Mouse (Mus musculus) CH12.LX (cell line): ENCODE results near the gene Rnf181.

Experiments
- CHD1 ChIP-seq: IDR thresholded peaks from 2 replicates; pipeline ENCODE4 v1.6.1; 2012; ENCODE audit warnings: low read depth, low read length, improper control_type of control experiment, inconsistent platforms
- CTCF ChIP-seq, 2 experiments: IDR thresholded peaks in 1 of 2; conservative IDR thresholded peaks in 1 of 2; 2 replicates each; pipeline ENCODE4 v1.5.1; 2011 to 2012; ENCODE audit warnings: low read depth in 2 of 2, low read length in 2 of 2, improper control_type of control experiment in 1 of 2, inconsistent platforms in 1 of 2, mild to moderate bottlenecking in 1 of 2, moderate library complexity in 1 of 2
- IRF4 ChIP-seq: IDR thresholded peaks from 2 replicates; pipeline ENCODE4 v1.6.1; 2014; ENCODE audit warnings: low read depth, mild to moderate bottlenecking, inconsistent platforms, low read length, improper control_type of control experiment
- MAFK ChIP-seq: IDR thresholded peaks from 2 replicates; pipeline ENCODE4 v1.6.1; 2011; ENCODE audit warnings: low read length, improper control_type of control experiment; ENCODE audit not compliant: insufficient replicate concordance
- MAX ChIP-seq: IDR thresholded peaks from 2 replicates; pipeline ENCODE4 v1.6.1; 2011; ENCODE audit warnings: low read length, improper control_type of control experiment
- MAZ ChIP-seq: IDR thresholded peaks from 2 replicates; pipeline ENCODE4 v1.6.1; 2012; ENCODE audit warnings: low read depth, mild to moderate bottlenecking, inconsistent platforms, low read length, improper control_type of control experiment, moderate library complexity
- MYC ChIP-seq: IDR thresholded peaks from 2 replicates; pipeline ENCODE4 v1.6.1; 2011; ENCODE audit warnings: low read depth, mild to moderate bottlenecking, improper control_type of control experiment, low read length
- NELFE ChIP-seq: IDR thresholded peaks from 2 replicates; pipeline ENCODE4 v1.6.1; 2011; ENCODE audit warnings: low read depth, low read length, improper control_type of control experiment
- POLR2A ChIP-seq: IDR thresholded peaks from 2 replicates; pipeline ENCODE4 v1.6.1; 2011; ENCODE audit warnings: low read depth, mild to moderate bottlenecking, improper control_type of control experiment, low read length
- RAD21 ChIP-seq: IDR thresholded peaks from 2 replicates; pipeline ENCODE4 v1.6.1; 2011; ENCODE audit warnings: low read depth, mild to moderate bottlenecking, low read length, improper control_type of control experiment, moderate library complexity
- TBP ChIP-seq: conservative IDR thresholded peaks from 2 replicates; pipeline ENCODE4 v1.6.1; 2011; ENCODE audit warnings: low read depth, low read length, improper control_type of control experiment
- TCF12 ChIP-seq: IDR thresholded peaks from 2 replicates; pipeline ENCODE4 v1.6.1; 2014; ENCODE audit warnings: low read depth, mild to moderate bottlenecking, inconsistent platforms, low read length, improper control_type of control experiment
- UBTF ChIP-seq: IDR thresholded peaks from 2 replicates; pipeline ENCODE4 v1.6.1; 2012; ENCODE audit warnings: low read depth, mild to moderate bottlenecking, inconsistent platforms, low read length, improper control_type of control experiment, moderate library complexity
- USF1 ChIP-seq: IDR thresholded peaks from 2 replicates; pipeline ENCODE4 v1.6.1; 2014; ENCODE audit warnings: low read depth, mild to moderate bottlenecking, inconsistent platforms, low read length, improper control_type of control experiment

DNA sequence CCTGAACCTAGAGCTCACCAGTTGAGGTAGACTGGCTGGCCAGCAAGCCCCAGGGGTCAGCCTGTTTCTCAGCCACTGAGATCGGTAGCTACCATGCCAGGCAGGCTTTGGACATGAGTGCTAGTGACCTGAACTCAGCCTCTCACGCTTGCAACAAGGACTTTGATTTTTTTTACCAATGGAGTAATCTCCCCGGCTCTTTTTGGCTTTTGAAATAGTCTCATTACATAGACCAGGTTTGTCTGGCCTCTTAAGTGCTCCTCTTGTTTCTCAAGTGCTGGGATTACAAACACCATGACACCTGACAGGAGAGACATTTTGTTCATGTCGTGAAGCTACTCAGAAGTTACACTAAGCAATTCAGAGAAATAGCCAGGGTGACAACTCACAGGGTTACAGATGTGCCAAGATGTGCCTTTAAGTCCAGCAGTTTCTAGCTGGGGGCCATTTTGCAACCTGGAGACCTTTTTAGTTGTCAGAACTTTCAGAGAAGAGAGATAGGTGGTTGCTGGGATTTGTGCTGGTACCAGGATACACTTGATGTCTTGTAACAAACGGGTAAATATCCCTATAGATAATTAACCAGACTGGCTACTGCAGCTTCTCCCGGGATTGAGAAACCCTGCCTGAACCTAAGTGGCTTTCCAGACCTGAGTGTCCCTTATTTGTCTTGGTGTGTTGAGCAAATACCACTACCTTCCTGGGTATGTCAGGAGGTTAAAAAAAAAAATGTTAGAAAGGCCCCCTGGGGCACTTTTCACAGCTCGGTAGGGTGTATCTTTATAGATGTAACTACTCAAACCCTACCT, 49.4 kb upstream of the Rnf181 start:
- TF ChIP-seq IRF4 (no peak), CTCF (conservative IDR thresholded peaks at IDR 0.05 in 1 of 2, IDR thresholded peaks at IDR 0.05 in 1 of 2; ENCODE audit: low read depth in 2 of 2, low read length in 2 of 2) (no peak), CHD1 (no peak), POLR2A (no peak), MYC (no peak), USF1 (no peak), MAX (no peak), TCF12 (no peak), TBP (no peak), MAZ (no peak), NELFE (no peak), MAFK (no peak), RAD21 (no peak), UBTF (no peak)
